Mouse (Mus musculus): Measurements from ENCODE around the gene Gpc5. TPM values are rescaled to one million over a fixed set of nuclear protein-coding genes. Genes with fewer than 3 reads are reported as not detected.

The Gpc5 gene
- total and polyA plus RNA-seq, 2 experiments, result not detected

- H3K4me1 ChIP-seq (ENCODE audit: control insufficient read depth, insufficient read depth, low read length), result no peaks in the 10 kb centered on the region
- no peaks in the 10 kb centered on the region for H3K36me3 ChIP-seq (ENCODE audit: control insufficient read depth, insufficient read depth, low read length)
- 69% methylated on average over 4 of the region's 4 CpGs for WGBS
- DNase-seq (ENCODE audit: extremely low read depth, low read depth, low spot score), result no peak
- no peak overlapping the region for H3K27ac ChIP-seq (replicated peaks; ENCODE audit: insufficient read depth, low read depth, low read length)
- no peak overlapping the region for H3K9ac ChIP-seq (ENCODE audit: low read depth, low read length)
- no peak overlapping the region for H3K4me3 ChIP-seq (ENCODE audit: insufficient read depth, low read depth, low read length)
- no peak for TF ChIP-seq CTCF (IDR thresholded peaks at IDR 0.05; ENCODE audit: low read depth, low read length)
- no peak for TF ChIP-seq POLR2A (IDR thresholded peaks at IDR 0.05; ENCODE audit: extremely low read depth, insufficient read depth, low read length)
- H3K27me3 ChIP-seq (ENCODE audit: control insufficient read depth, insufficient read depth, low read length), result no peaks in the 10 kb centered on the region
- H3K79me2 ChIP-seq (ENCODE audit: control insufficient read depth, insufficient read depth, low read length), result no peaks in the 10 kb centered on the region
Observed at GRCm38 (mm10) chr14:115998931-115999330, 906.9 kb downstream of the Gpc5 start.

- no peak for TF ChIP-seq POLR2A (IDR thresholded peaks at IDR 0.05; ENCODE audit: extremely low read depth, insufficient read depth, low read length)
- no peak for TF ChIP-seq CTCF (IDR thresholded peaks at IDR 0.05; ENCODE audit: low read depth, low read length)
- WGBS, result 66% methylated on average over 4 of the region's 4 CpGs
- Histone ChIP-seq H3K36me3 (ENCODE audit: control insufficient read depth, insufficient read depth, low read length) (no peaks in the 10 kb centered on the region), H3K4me1 (ENCODE audit: control insufficient read depth, insufficient read depth, low read length) (no peaks in the 10 kb centered on the region), H3K27me3 (ENCODE audit: control insufficient read depth, insufficient read depth, low read length) (no peaks in the 10 kb centered on the region), H3K4me3 (ENCODE audit: insufficient read depth, low read depth, low read length) (no peak overlapping the region), H3K9ac (ENCODE audit: low read depth, low read length) (no peak overlapping the region), H3K79me2 (ENCODE audit: control insufficient read depth, insufficient read depth, low read length) (no peaks in the 10 kb centered on the region), H3K27ac (replicated peaks; ENCODE audit: insufficient read depth, low read depth, low read length) (no peak overlapping the region)
- DNase-seq (ENCODE audit: extremely low read depth, low read depth, low spot score), result no peak
Observed at GRCm38 (mm10) chr14:116087010-116087409, 995.0 kb downstream of the Gpc5 start.

GRCm38 (mm10) chr14:116127943-116128342 lies 1035.9 kb downstream of the Gpc5 start:
- Histone ChIP-seq H3K79me2 (ENCODE audit: control insufficient read depth, insufficient read depth, low read length) (no peaks in the 10 kb centered on the region), H3K27me3 (ENCODE audit: control insufficient read depth, insufficient read depth, low read length) (no peaks in the 10 kb centered on the region), H3K4me1 (ENCODE audit: control insufficient read depth, insufficient read depth, low read length) (no peaks in the 10 kb centered on the region), H3K9ac (ENCODE audit: low read depth, low read length) (no peak overlapping the region), H3K27ac (replicated peaks; ENCODE audit: insufficient read depth, low read depth, low read length) (no peak overlapping the region), H3K4me3 (ENCODE audit: insufficient read depth, low read depth, low read length) (no peak overlapping the region), H3K36me3 (ENCODE audit: control insufficient read depth, insufficient read depth, low read length) (no peaks in the 10 kb centered on the region)
- TF ChIP-seq POLR2A (IDR thresholded peaks at IDR 0.05; ENCODE audit: extremely low read depth, insufficient read depth, low read length), result no peak
- TF ChIP-seq CTCF (IDR thresholded peaks at IDR 0.05; ENCODE audit: low read depth, low read length), result no peak
- DNase-seq (ENCODE audit: extremely low read depth, low read depth, low spot score), result peak; percentile 63
- WGBS, result 45% methylated on average over 1 of the region's 1 CpGs

GRCm38 (mm10) chr14:116137330-116137729 lies 1045.3 kb downstream of the Gpc5 start:
- WGBS, result 68% methylated on average over 5 of the region's 5 CpGs
- Histone ChIP-seq H3K36me3 (ENCODE audit: control insufficient read depth, insufficient read depth, low read length) (no peaks in the 10 kb centered on the region), H3K27ac (replicated peaks; ENCODE audit: insufficient read depth, low read depth, low read length) (no peak overlapping the region), H3K4me1 (ENCODE audit: control insufficient read depth, insufficient read depth, low read length) (no peaks in the 10 kb centered on the region), H3K27me3 (ENCODE audit: control insufficient read depth, insufficient read depth, low read length) (no peaks in the 10 kb centered on the region), H3K9ac (ENCODE audit: low read depth, low read length) (no peak overlapping the region), H3K4me3 (ENCODE audit: insufficient read depth, low read depth, low read length) (no peak overlapping the region), H3K79me2 (ENCODE audit: control insufficient read depth, insufficient read depth, low read length) (no peaks in the 10 kb centered on the region)
- DNase-seq (ENCODE audit: extremely low read depth, low read depth, low spot score), result no peak
- TF ChIP-seq CTCF (IDR thresholded peaks at IDR 0.05; ENCODE audit: low read depth, low read length) (no peak), POLR2A (IDR thresholded peaks at IDR 0.05; ENCODE audit: extremely low read depth, insufficient read depth, low read length) (no peak)

DNA sequence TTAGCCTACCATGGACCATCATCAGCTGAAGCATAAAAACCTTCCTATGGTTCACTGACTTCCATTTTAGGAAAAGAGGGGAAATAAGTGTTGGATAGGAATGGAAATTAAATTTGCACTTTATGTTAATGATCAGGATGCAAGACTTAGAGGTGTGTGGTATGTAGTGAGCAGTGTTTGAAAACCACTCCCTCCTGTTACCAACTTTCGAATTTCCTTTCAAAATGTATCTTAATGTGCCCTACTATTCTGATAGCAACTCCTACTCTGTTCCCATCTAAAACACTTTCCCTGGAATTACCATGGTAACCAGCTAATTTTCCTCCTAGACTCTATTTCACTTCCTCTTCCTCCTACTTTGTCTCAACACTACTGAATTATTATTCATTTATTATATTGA lies 1045.8 kb downstream of the Gpc5 start:
- no peaks in the 10 kb centered on the region for H3K4me1 ChIP-seq (ENCODE audit: control insufficient read depth, insufficient read depth, low read length)
- H3K27me3 ChIP-seq (ENCODE audit: control insufficient read depth, insufficient read depth, low read length), result no peaks in the 10 kb centered on the region
- no peak overlapping the region for H3K4me3 ChIP-seq (ENCODE audit: insufficient read depth, low read depth, low read length)
- 50% methylated on average over 1 of the region's 1 CpGs for WGBS
- no peaks in the 10 kb centered on the region for H3K79me2 ChIP-seq (ENCODE audit: control insufficient read depth, insufficient read depth, low read length)
- H3K27ac ChIP-seq (replicated peaks; ENCODE audit: insufficient read depth, low read depth, low read length), result no peak overlapping the region
- DNase-seq (ENCODE audit: extremely low read depth, low read depth, low spot score), result no peak
- no peak overlapping the region for H3K9ac ChIP-seq (ENCODE audit: low read depth, low read length)
- no peak for TF ChIP-seq CTCF (IDR thresholded peaks at IDR 0.05; ENCODE audit: low read depth, low read length)
- no peak for TF ChIP-seq POLR2A (IDR thresholded peaks at IDR 0.05; ENCODE audit: extremely low read depth, insufficient read depth, low read length)
- H3K36me3 ChIP-seq (ENCODE audit: control insufficient read depth, insufficient read depth, low read length), result no peaks in the 10 kb centered on the region

- Histone ChIP-seq H3K9ac (ENCODE audit: low read depth, low read length) (no peak overlapping the region), H3K27me3 (ENCODE audit: control insufficient read depth, insufficient read depth, low read length) (no peaks in the 10 kb centered on the region), H3K79me2 (ENCODE audit: control insufficient read depth, insufficient read depth, low read length) (no peaks in the 10 kb centered on the region), H3K4me1 (ENCODE audit: control insufficient read depth, insufficient read depth, low read length) (no peaks in the 10 kb centered on the region), H3K36me3 (ENCODE audit: control insufficient read depth, insufficient read depth, low read length) (no peaks in the 10 kb centered on the region), H3K4me3 (ENCODE audit: insufficient read depth, low read depth, low read length) (no peak overlapping the region), H3K27ac (replicated peaks; ENCODE audit: insufficient read depth, low read depth, low read length) (no peak overlapping the region)
- 66% methylated on average over 2 of the region's 2 CpGs for WGBS
- TF ChIP-seq CTCF (IDR thresholded peaks at IDR 0.05; ENCODE audit: low read depth, low read length) (no peak), POLR2A (IDR thresholded peaks at IDR 0.05; ENCODE audit: extremely low read depth, insufficient read depth, low read length) (no peak)
- no peak for DNase-seq (ENCODE audit: extremely low read depth, low read depth, low spot score)
Observed at GRCm38 (mm10) chr14:116162586-116162985, 1070.6 kb downstream of the Gpc5 start.
